In genomic region chr11:44412276-44412675, GRCm38 (mm10) we compare ENCODE assay signal across 15 mouse cellular contexts. TPM values are rescaled to one million over a fixed set of nuclear protein-coding genes. Genes with fewer than 3 reads are reported as not detected.
A peak's percentile ranks its signal among the peaks of the same experiment; 100 is the strongest.
DNase-seq lines count a peak whose midpoint lies in the region; ATAC-seq and TF ChIP-seq lines count a peak whose summit lies in the region.
"Had no signal": no experiment of that assay in that cellular context is flagged by ENCODE, and none has a peak within 500 bp of the region (broad histone marks: within the 10 kb centered on the region; RNA-seq: fewer than 3 reads in every experiment).

No protein-coding gene starts in this region.

- no peak overlapping the region for H3K27ac ChIP-seq in hindbrain, postnatal 0 days
- no peak overlapping the region for H3K27ac ChIP-seq in hindbrain, embryonic 13.5 days
- H3K27ac ChIP-seq in midbrain, postnatal 0 days (ENCODE audit: low read depth, low read length), result no peak overlapping the region
- no peak overlapping the region for H3K27ac ChIP-seq in midbrain, embryonic 14.5 days (replicated peaks; ENCODE audit: low read depth, low read length)
- H3K27ac ChIP-seq in heart, embryonic 11.5 days (ENCODE audit: low read depth, low read length), result no peak overlapping the region
- H3K27ac ChIP-seq: hindbrain, embryonic 15.5 days had no signal

- WGBS in hindbrain, postnatal 0 days, result 82% methylated on average over 8 of the region's 8 CpGs
- 84% methylated on average over 8 of the region's 8 CpGs for WGBS in hindbrain, embryonic 13.5 days
- WGBS in midbrain, postnatal 0 days, result 85% methylated on average over 8 of the region's 8 CpGs
- WGBS in midbrain, embryonic 14.5 days, result 86% methylated on average over 8 of the region's 8 CpGs
- WGBS in heart, embryonic 11.5 days (ENCODE audit: insufficient replicate concordance), result 80% methylated on average over 8 of the region's 8 CpGs

- TF ChIP-seq CTCF in hindbrain, postnatal 0 days (IDR thresholded peaks at IDR 0.05; ENCODE audit: low read depth), result peak; percentile 36
- peak; percentile 47 for TF ChIP-seq CTCF in midbrain, postnatal 0 days (IDR thresholded peaks at IDR 0.05)

- no peak for ATAC-seq in hindbrain, postnatal 0 days
- ATAC-seq in hindbrain, embryonic 13.5 days (ENCODE audit: low FRiP score), result no peak
- no peak for ATAC-seq in midbrain, postnatal 0 days (ENCODE audit: low FRiP score)
- ATAC-seq in midbrain, embryonic 14.5 days (ENCODE audit: low FRiP score, low TSS enrichment), result no peak
- no peak for ATAC-seq in heart, embryonic 11.5 days (replicated peaks; ENCODE audit: insufficient number of reproducible peaks, low FRiP score, low TSS enrichment)
- ATAC-seq: forebrain, embryonic 14.5 days had no signal

- H3K4me2 ChIP-seq in hindbrain, postnatal 0 days (ENCODE audit: low read depth, low read length), result no peak overlapping the region
- H3K4me2 ChIP-seq in hindbrain, embryonic 13.5 days, result no peak overlapping the region
- H3K4me2 ChIP-seq in midbrain, postnatal 0 days (ENCODE audit: low read depth, low read length, poor library complexity, severe bottlenecking), result no peak overlapping the region
- no peak overlapping the region for H3K4me2 ChIP-seq in midbrain, embryonic 14.5 days (ENCODE audit: low read length)
- H3K4me2 ChIP-seq in heart, embryonic 11.5 days, result no peak overlapping the region
- H3K4me2 ChIP-seq: hindbrain, embryonic 15.5 days had no signal

- no peak for DNase-seq in hindbrain, postnatal 0 days (ENCODE audit: low spot score)
- DNase-seq in midbrain, postnatal 0 days (ENCODE audit: low spot score), result no peak
- no peak for DNase-seq in midbrain, embryonic 14.5 days
- DNase-seq in kidney, postnatal 36 days, result peak; percentile 16 to 45
- DNase-seq in thymus, postnatal 25 days, result peak; percentile 62
- DNase-seq in layer of hippocampus, adult 9-10 months (ENCODE audit: low spot score), result no peak
- DNase-seq: cerebellum, adult 2 months; heart, adult 18-20 months; lung, postnatal 10 days had no signal

- H3K4me1 ChIP-seq in hindbrain, postnatal 0 days (ENCODE audit: insufficient read depth, low read length), result no peaks in the 10 kb centered on the region
- peaks cover 4% of the 10 kb centered on the region; the same call in 1 of the 2 replicates for H3K4me1 ChIP-seq in hindbrain, embryonic 13.5 days (replicated peaks)
- no peaks in the 10 kb centered on the region for H3K4me1 ChIP-seq in midbrain, postnatal 0 days (ENCODE audit: insufficient read depth, low read length)
- H3K4me1 ChIP-seq in midbrain, embryonic 14.5 days (ENCODE audit: control insufficient read depth, insufficient read depth, low read length), result no peaks in the 10 kb centered on the region
- H3K4me1 ChIP-seq in heart, embryonic 11.5 days (ENCODE audit: control insufficient read depth, insufficient read depth, low read length), result no peaks in the 10 kb centered on the region
- H3K4me1 ChIP-seq: hindbrain, embryonic 15.5 days had no signal

- no peaks in the 10 kb centered on the region for H3K36me3 ChIP-seq in hindbrain, postnatal 0 days (ENCODE audit: insufficient read depth, low read length)
- no peaks in the 10 kb centered on the region for H3K36me3 ChIP-seq in hindbrain, embryonic 13.5 days
- no peaks in the 10 kb centered on the region for H3K36me3 ChIP-seq in midbrain, postnatal 0 days (ENCODE audit: insufficient read depth, low read length)
- no peaks in the 10 kb centered on the region for H3K36me3 ChIP-seq in midbrain, embryonic 14.5 days (ENCODE audit: control insufficient read depth, insufficient read depth, low read length)
- no peaks in the 10 kb centered on the region for H3K36me3 ChIP-seq in heart, embryonic 11.5 days (ENCODE audit: control insufficient read depth, insufficient read depth, low read length)
- H3K36me3 ChIP-seq: hindbrain, embryonic 15.5 days had no signal

- no peak overlapping the region for H3K4me3 ChIP-seq in hindbrain, postnatal 0 days (ENCODE audit: low read length)
- H3K4me3 ChIP-seq in hindbrain, embryonic 13.5 days, result no peak overlapping the region
- H3K4me3 ChIP-seq in midbrain, postnatal 0 days (ENCODE audit: low read depth, low read length), result no peak overlapping the region
- no peak overlapping the region for H3K4me3 ChIP-seq in midbrain, embryonic 14.5 days (replicated peaks; ENCODE audit: low read depth, low read length)
- H3K4me3 ChIP-seq in heart, embryonic 11.5 days (ENCODE audit: low read depth, low read length), result no peak overlapping the region
- H3K4me3 ChIP-seq: hindbrain, embryonic 15.5 days had no signal

- H3K9ac ChIP-seq in hindbrain, postnatal 0 days (replicated peaks; ENCODE audit: low read length), result no peak overlapping the region
- no peak overlapping the region for H3K9ac ChIP-seq in hindbrain, embryonic 13.5 days
- no peak overlapping the region for H3K9ac ChIP-seq in midbrain, postnatal 0 days (replicated peaks; ENCODE audit: low read length, poor library complexity, severe bottlenecking)
- H3K9ac ChIP-seq in midbrain, embryonic 14.5 days (replicated peaks; ENCODE audit: low read length), result no peak overlapping the region
- H3K9ac ChIP-seq in heart, embryonic 11.5 days (ENCODE audit: low read depth, low read length), result no peak overlapping the region
- H3K9ac ChIP-seq: hindbrain, embryonic 15.5 days had no signal

- no peaks in the 10 kb centered on the region for H3K9me3 ChIP-seq in hindbrain, postnatal 0 days (ENCODE audit: low read length)
- no peaks in the 10 kb centered on the region for H3K9me3 ChIP-seq in hindbrain, embryonic 13.5 days
- H3K9me3 ChIP-seq in midbrain, postnatal 0 days (ENCODE audit: low read length), result no peaks in the 10 kb centered on the region
- H3K9me3 ChIP-seq in midbrain, embryonic 14.5 days (ENCODE audit: control insufficient read depth, low read length), result no peaks in the 10 kb centered on the region
- no peaks in the 10 kb centered on the region for H3K9me3 ChIP-seq in heart, embryonic 11.5 days (replicated peaks; ENCODE audit: control insufficient read depth, low read length)
- H3K9me3 ChIP-seq: hindbrain, embryonic 15.5 days had no signal

- no peaks in the 10 kb centered on the region; the same call in 1 of the 2 replicates for H3K27me3 ChIP-seq in hindbrain, postnatal 0 days (ENCODE audit: insufficient read depth, low read length)
- H3K27me3 ChIP-seq in hindbrain, embryonic 13.5 days, result no peaks in the 10 kb centered on the region
- H3K27me3 ChIP-seq in midbrain, postnatal 0 days (ENCODE audit: insufficient read depth, low read length), result no peaks in the 10 kb centered on the region
- H3K27me3 ChIP-seq in midbrain, embryonic 14.5 days (ENCODE audit: control insufficient read depth, insufficient read depth, low read length), result no peaks in the 10 kb centered on the region
- H3K27me3 ChIP-seq in heart, embryonic 11.5 days (ENCODE audit: control insufficient read depth, insufficient read depth, low read length), result peaks cover 4% of the 10 kb centered on the region; the same call in 1 of the 2 replicates
- H3K27me3 ChIP-seq: hindbrain, embryonic 15.5 days had no signal

RNA-seq across cellular contexts. Expression of gene Il12b, which starts 12.4 kb away (rescaled TPM):
- total RNA-seq in hindbrain, postnatal 0 days (2014; rRNA removed), result not detected in 2 replicates
- not detected in 2 replicates for polyA plus RNA-seq in hindbrain, postnatal 0 days (2015; fragmentation: Nextera tagmentation; extraction: Ambion mirVana)
- polyA plus RNA-seq in hindbrain, embryonic 13.5 days (2015; fragmentation: Nextera tagmentation; extraction: Ambion mirVana), result 0.17 TPM in 1 of 2 replicates, not detected in the other
- total RNA-seq in midbrain, postnatal 0 days (2014; rRNA removed), result 0.57 TPM in 1 of 2 replicates, not detected in the other
- not detected in 2 replicates for polyA plus RNA-seq in midbrain, postnatal 0 days (2015; fragmentation: Nextera tagmentation; extraction: Ambion mirVana)
- 0.14 and 0.19 TPM in 2 replicates for polyA plus RNA-seq in midbrain, embryonic 14.5 days (2014; fragmentation: Nextera tagmentation; extraction: Ambion mirVana)
- polyA plus RNA-seq in heart, embryonic 11.5 days (2014; fragmentation: Nextera tagmentation; extraction: Ambion mirVana), result 0.42 TPM in 1 of 2 replicates, not detected in the other
- total RNA-seq: heart, adult 18-20 months; left cerebral cortex, postnatal 25 days had no signal
- polyA plus RNA-seq: cerebellum, adult 2 months; embryonic facial prominence, embryonic 11.5 days; forebrain, embryonic 14.5 days; hindbrain, embryonic 15.5 days had no signal

RNA-seq across cellular contexts. Expression of gene Ublcp1, which starts 58.0 kb away (rescaled TPM):
- total RNA-seq in hindbrain, postnatal 0 days (2014; rRNA removed), result 19.9 and 23.6 TPM in 2 replicates
- polyA plus RNA-seq in hindbrain, postnatal 0 days (2015; fragmentation: Nextera tagmentation; extraction: Ambion mirVana), result 48.8 and 50.4 TPM in 2 replicates
- 60.1 and 62.9 TPM in 2 replicates for polyA plus RNA-seq in hindbrain, embryonic 13.5 days (2015; fragmentation: Nextera tagmentation; extraction: Ambion mirVana)
- 29.2 and 40.4 TPM in 2 replicates for total RNA-seq in midbrain, postnatal 0 days (2014; rRNA removed)
- 48.8 and 54.1 TPM in 2 replicates for polyA plus RNA-seq in midbrain, postnatal 0 days (2015; fragmentation: Nextera tagmentation; extraction: Ambion mirVana)
- polyA plus RNA-seq in midbrain, embryonic 14.5 days (2014; fragmentation: Nextera tagmentation; extraction: Ambion mirVana), result 64.1 and 72.8 TPM in 2 replicates
- 54.4 and 58.4 TPM in 2 replicates for polyA plus RNA-seq in heart, embryonic 11.5 days (2014; fragmentation: Nextera tagmentation; extraction: Ambion mirVana)

Comparison
In these comparisons a context has a peak if more than half of its experiments do, and no peak if none do; other contexts are left out.
1. DNase-seq: peak in kidney, postnatal 36 days (2 of 2) and thymus, postnatal 25 days (single experiment); none in hindbrain, postnatal 0 days (single experiment), midbrain, postnatal 0 days (single experiment), midbrain, embryonic 14.5 days (single experiment) and layer of hippocampus, adult 9-10 months (single experiment).